ENCODE assay signal across 17 mouse cellular contexts in genomic region chr5:119329860-119330259, GRCm38 (mm10).
DNase-seq lines count a peak whose midpoint lies in the region; ATAC-seq and TF ChIP-seq lines count a peak whose summit lies in the region.
"Had no signal": no experiment of that assay in that cellular context is flagged by ENCODE, and none has a peak within 500 bp of the region (broad histone marks: within the 10 kb centered on the region; RNA-seq: fewer than 3 reads in every experiment).

No protein-coding gene starts in this region.

- DNase-seq in adrenal gland, adult 8-10 months, result peak; percentile 45
- no peak for DNase-seq in adrenal gland, postnatal 10 days
- DNase-seq in adrenal gland, postnatal 36 days, result peak; percentile 42 to 50
- DNase-seq in adrenal gland, postnatal 4 days (ENCODE audit: low spot score in 2 of 2), result no peak
- DNase-seq in stomach, postnatal 0 days (ENCODE audit: low spot score), result no peak
- DNase-seq: cerebellum, adult 11-12 months; cerebellum, adult 2 months; cerebellum, adult 9-10 months; cerebellum, postnatal 10 days; cerebellum, postnatal 25 days; forebrain, postnatal 0 days had no signal

- no peaks in the 10 kb centered on the region for H3K36me3 ChIP-seq in stomach, postnatal 0 days (ENCODE audit: control insufficient read depth, insufficient read depth, low read length)
- H3K36me3 ChIP-seq: embryonic facial prominence, embryonic 10.5 days; embryonic facial prominence, embryonic 12.5 days; forebrain, embryonic 15.5 days had no signal

- WGBS in bone marrow, adult 2 months, result 79% methylated on average over 6 of the region's 6 CpGs
- WGBS in stomach, postnatal 0 days, result 75% methylated on average over 6 of the region's 6 CpGs

- H3K4me2 ChIP-seq in stomach, postnatal 0 days (replicated peaks; ENCODE audit: low read depth), result no peak overlapping the region
- H3K4me2 ChIP-seq: embryonic facial prominence, embryonic 12.5 days; forebrain, embryonic 13.5 days; forebrain, embryonic 15.5 days had no signal

- peak overlapping the region; percentile 73; the same call in 1 of the 2 replicates for H3K27ac ChIP-seq in bone marrow, adult 2 months (ENCODE audit: control insufficient read depth, insufficient read depth, low read depth, low read length, poor library complexity)
- H3K27ac ChIP-seq in stomach, postnatal 0 days (replicated peaks), result no peak overlapping the region
- H3K27ac ChIP-seq: embryonic facial prominence, embryonic 10.5 days; embryonic facial prominence, embryonic 12.5 days; forebrain, embryonic 13.5 days; forebrain, embryonic 15.5 days had no signal

- 0 out of 2 replicates have a peak, but pooled peaks have one; percentile 22 for ATAC-seq in stomach, postnatal 0 days (ENCODE audit: low FRiP score, low TSS enrichment)
- no peak for ATAC-seq in megakaryocyte, adult 5-6 weeks (ENCODE audit: poor library complexity, severe bottlenecking)
- ATAC-seq: forebrain, embryonic 13.5 days; forebrain, embryonic 15.5 days; forebrain, postnatal 0 days had no signal

- no peak overlapping the region for H3K4me3 ChIP-seq in bone marrow, adult 2 months (replicated peaks; ENCODE audit: control insufficient read depth, low read depth, low read length)
- H3K4me3 ChIP-seq in stomach, postnatal 0 days (ENCODE audit: low read depth, low read length), result no peak overlapping the region
- H3K4me3 ChIP-seq: embryonic facial prominence, embryonic 10.5 days; embryonic facial prominence, embryonic 12.5 days; forebrain, embryonic 13.5 days; forebrain, embryonic 15.5 days had no signal

- TF ChIP-seq EP300 in stomach, postnatal 0 days (optimal IDR thresholded peaks at IDR 0.05), result no peak

- no peak for TF ChIP-seq POLR2A in bone marrow, adult 2 months (IDR thresholded peaks at IDR 0.05; ENCODE audit: borderline replicate concordance, control insufficient read depth, low read depth, low read length)

- peaks cover 6% of the 10 kb centered on the region for H3K4me1 ChIP-seq in bone marrow, adult 2 months (ENCODE audit: control insufficient read depth, insufficient read depth, low read length)
- no peaks in the 10 kb centered on the region for H3K4me1 ChIP-seq in stomach, postnatal 0 days (replicated peaks; ENCODE audit: control insufficient read depth, insufficient read depth)
- H3K4me1 ChIP-seq: embryonic facial prominence, embryonic 12.5 days; forebrain, embryonic 13.5 days; forebrain, embryonic 15.5 days had no signal

- TF ChIP-seq CTCF in bone marrow, adult 2 months (IDR thresholded peaks at IDR 0.05; ENCODE audit: control insufficient read depth, insufficient read depth, low read length), result no peak
- no peak for TF ChIP-seq CTCF in stomach, postnatal 0 days (IDR thresholded peaks at IDR 0.05; ENCODE audit: low read depth)

- no peaks in the 10 kb centered on the region for H3K27me3 ChIP-seq in stomach, postnatal 0 days (ENCODE audit: control insufficient read depth, insufficient read depth, low read length)
- H3K27me3 ChIP-seq: embryonic facial prominence, embryonic 12.5 days; forebrain, embryonic 13.5 days; forebrain, embryonic 15.5 days had no signal

- H3K9me3 ChIP-seq in stomach, postnatal 0 days (ENCODE audit: control insufficient read depth, low read length), result no peaks in the 10 kb centered on the region
- H3K9me3 ChIP-seq: embryonic facial prominence, embryonic 10.5 days; embryonic facial prominence, embryonic 12.5 days; forebrain, embryonic 13.5 days; forebrain, embryonic 15.5 days had no signal

- no peak overlapping the region for H3K9ac ChIP-seq in stomach, postnatal 0 days (ENCODE audit: low read length)
- H3K9ac ChIP-seq: embryonic facial prominence, embryonic 12.5 days; forebrain, embryonic 13.5 days; forebrain, embryonic 15.5 days; forebrain, postnatal 0 days had no signal

Comparison
In these comparisons a context has a peak if more than half of its experiments do, and no peak if none do; other contexts are left out.
1. DNase-seq: peak in adrenal gland, adult 8-10 months (single experiment) and adrenal gland, postnatal 36 days (2 of 2); none in adrenal gland, postnatal 10 days (single experiment), adrenal gland, postnatal 4 days (0 of 2) and stomach, postnatal 0 days (single experiment).